Mouse (Mus musculus) ovary, postnatal 10 days (tissue): ENCODE data around the gene Commd1.

Source experiments
- DNase-seq: peaks from one replicate; pipeline ENCODE4 v3.0.0; 2022; ENCODE audit warnings: low spot score

Commd1 gene

GRCm38 (mm10) chr11:22885350-22885749, 96.8 kb downstream of the Commd1 start:
- DNase-seq, result no peak

- no peak for DNase-seq
These were observed 98.5 kb downstream of the Commd1 start for GRCm38 (mm10) chr11:22883676-22884075.

GRCm38 (mm10) chr11:22882926-22883325, 99.3 kb downstream of the Commd1 start:
- no peak for DNase-seq

- no peak for DNase-seq
These were observed 101.6 kb downstream of the Commd1 start for GRCm38 (mm10) chr11:22880383-22881172.

GRCm38 (mm10) chr11:22879645-22880044, 102.5 kb downstream of the Commd1 start:
- no peak for DNase-seq

- DNase-seq, result no peak
These were observed 105.4 kb downstream of the Commd1 start for GRCm38 (mm10) chr11:22876680-22877330.

- no peak for DNase-seq
These were observed 106.9 kb downstream of the Commd1 start for GRCm38 (mm10) chr11:22875279-22875678.

GRCm38 (mm10) chr11:22874747-22875146, 107.4 kb downstream of the Commd1 start:
- no peak for DNase-seq

GRCm38 (mm10) chr11:22873383-22873782, 108.8 kb downstream of the Commd1 start:
- no peak for DNase-seq

GRCm38 (mm10) chr11:22872307-22872680, 109.9 kb downstream of the Commd1 start:
- no peak for DNase-seq

- no peak for DNase-seq
These were observed 110.4 kb downstream of the Commd1 start for GRCm38 (mm10) chr11:22871628-22872306.

GRCm38 (mm10) chr11:22868582-22868981, 113.6 kb downstream of the Commd1 start:
- no peak for DNase-seq

GRCm38 (mm10) chr11:22867691-22868090, 114.5 kb downstream of the Commd1 start:
- DNase-seq, result no peak

- no peak for DNase-seq
These were observed 116.4 kb downstream of the Commd1 start for GRCm38 (mm10) chr11:22865635-22866246.

GRCm38 (mm10) chr11:22864305-22865060, 117.7 kb downstream of the Commd1 start:
- DNase-seq, result no peak

GRCm38 (mm10) chr11:22863581-22863980, 118.6 kb downstream of the Commd1 start:
- DNase-seq, result no peak

GRCm38 (mm10) chr11:22861315-22861714, 120.9 kb downstream of the Commd1 start:
- no peak for DNase-seq

- no peak for DNase-seq
These were observed 121.6 kb downstream of the Commd1 start, which contains the start of gene B3gnt2 for GRCm38 (mm10) chr11:22860335-22861227. TSS of gene B3gnt2 (minus strand) at chr11:22860961.

GRCm38 (mm10) chr11:22859633-22860334, 122.4 kb downstream of the Commd1 start:
- DNase-seq, result peak; percentile 77

- no peak for DNase-seq
These were observed 122.9 kb downstream of the Commd1 start for GRCm38 (mm10) chr11:22859301-22859632.
